Mouse (Mus musculus) liver, postnatal 0 days (tissue): ENCODE results near the gene Cebpa. TPM values are rescaled to one million over a fixed set of nuclear protein-coding genes. Genes with fewer than 3 reads are reported as not detected.
A peak's percentile ranks its signal among the peaks of the same experiment; 100 is the strongest.

ENCODE experiments used
- ATAC-seq: fragments of 200-750 bp; cut with Nextera tagmentation; 2 replicates; pipeline ENCODE4 v1.8.0; 2017; ENCODE audit warnings: mild to moderate bottlenecking, moderate library complexity
- DNase-seq: peaks from one replicate; pipeline ENCODE4 v3.0.0-alpha.2; 2016
- H3K27ac ChIP-seq: fragments of 300-500 bp; sonication (generic); 2 replicates; pipeline ENCODE4 v1.5.1; 2014; ENCODE audit warnings: antibody characterized with exemption, moderate library complexity, mild to moderate bottlenecking, low read depth
- H3K27me3 ChIP-seq: fragments of 300-500 bp; sonication (generic); 2 replicates; pipeline ENCODE4 v1.6.1; 2014; ENCODE audit warnings: low read length, control low read depth, mixed read lengths; ENCODE audit not compliant: insufficient read depth
- H3K36me3 ChIP-seq: fragments of 300-500 bp; sonication (generic); replicated peaks from 2 replicates; pipeline ENCODE4 v1.6.1; 2014; ENCODE audit warnings: mild to moderate bottlenecking, control low read depth, low read length, moderate library complexity, mixed read lengths; ENCODE audit not compliant: insufficient read depth
- H3K4me1 ChIP-seq: fragments of 300-500 bp; sonication (generic); 2 replicates; pipeline ENCODE4 v1.6.1; 2014; ENCODE audit warnings: antibody characterized with exemption, mild to moderate bottlenecking, control low read depth; ENCODE audit not compliant: insufficient read depth
- H3K4me2 ChIP-seq: fragments of 300-500 bp; sonication (generic); 2 replicates; pipeline ENCODE4 v1.6.1; 2014; ENCODE audit warnings: low read depth, mild to moderate bottlenecking, low read length, moderate library complexity, mixed read lengths
- H3K4me3 ChIP-seq: fragments of 300-500 bp; sonication (generic); 2 replicates; pipeline ENCODE4 v1.5.1; 2014; ENCODE audit warnings: low read depth, low read length
- H3K9ac ChIP-seq: fragments of 300-500 bp; sonication (generic); replicated peaks from 2 replicates; pipeline ENCODE4 v1.6.1; 2014; ENCODE audit warnings: mild to moderate bottlenecking, moderate library complexity
- H3K9me3 ChIP-seq: fragments of 300-500 bp; sonication (generic); 2 replicates; pipeline ENCODE4 v1.6.1; 2016; ENCODE audit warnings: mild to moderate bottlenecking, control low read depth, low read length, mixed read lengths
- CTCF ChIP-seq: sonication (generic); IDR thresholded peaks from 2 replicates; pipeline ENCODE4 v1.5.1; 2016; ENCODE audit warnings: antibody characterized with exemption, low read depth
- EP300 ChIP-seq: IDR thresholded peaks from 2 replicates; pipeline ENCODE4 v1.6.1; 2016; ENCODE audit warnings: antibody characterized with exemption, low read depth, mild to moderate bottlenecking
- WGBS: fragments of 180-500 bp; shearing (Covaris S2); extraction: QIAGEN DNeasy Blood & Tissue Kit; methylation state at CpG from one replicate; pipeline ENCODE4 v1.1.7; 2014; ENCODE audit not compliant: insufficient replicate concordance; 5-methylcytosine and 5-hydroxymethylcytosine counted together
- polyA plus RNA-seq: library from polyadenylated mRNA; unstranded; fragments of >200 nt; fragmentation: Nextera tagmentation; extraction: Ambion mirVana; gene quantifications from 2 replicates; pipeline ENCODE4 v1.2.1, GENCODE M21; 2015

The Cebpa gene
- polyA plus RNA-seq, 1 experiment from 2014 or later: 20.2 TPM

DNA sequence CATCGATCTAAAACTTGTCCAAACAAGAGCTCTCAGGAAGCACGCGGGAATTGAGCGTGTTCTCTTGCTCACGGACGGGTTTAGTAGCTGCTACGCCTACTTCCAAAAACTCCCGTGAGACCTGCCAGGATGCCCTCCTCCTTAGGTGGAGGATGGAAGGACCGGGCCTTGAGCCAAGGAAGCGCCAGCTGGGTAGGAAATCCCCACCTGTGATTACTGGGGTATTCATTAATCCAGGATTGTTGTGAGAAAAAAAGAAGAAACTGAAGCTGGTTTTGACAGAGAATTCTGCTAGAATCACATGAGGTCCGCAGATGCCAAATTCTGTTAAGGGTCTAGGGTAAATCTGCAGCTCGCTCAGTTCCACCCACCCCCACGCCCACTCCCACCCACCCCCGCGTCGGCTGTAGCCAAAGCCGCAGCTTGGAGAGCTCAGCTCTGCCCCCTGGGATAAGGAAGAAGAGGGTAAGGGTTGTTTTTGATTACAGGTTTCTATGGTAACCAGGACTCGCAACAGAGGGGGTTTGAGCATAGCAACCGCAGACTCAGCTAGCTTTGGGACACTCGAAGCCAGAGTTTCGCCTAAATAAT, 32.7 kb upstream of the Cebpa start:
- DNase-seq: peak; percentile 52
- Histone ChIP-seq H3K9me3 (no peaks in the 10 kb centered on the region), H3K4me2 (peak overlapping the region; percentile 63), H3K27me3 (no peaks in the 10 kb centered on the region), H3K4me3 (0 out of 2 replicates have a peak overlapping the region, but pooled peaks have one; percentile 21), H3K27ac (peak overlapping the region; percentile 69), H3K4me1 (peaks cover 6% of the 10 kb centered on the region; the same call in 1 of the 2 replicates), H3K9ac (0 out of 2 replicates have a peak overlapping the region, but pooled peaks have one; percentile 4), H3K36me3 (no peaks in the 10 kb centered on the region)
- no peak for TF ChIP-seq EP300
- 0 out of 2 replicates have a peak, but pooled peaks have one; percentile 14 for TF ChIP-seq CTCF
- WGBS: 2% methylated on average over 21 of the region's 21 CpGs
- peak; percentile 68 for ATAC-seq

DNA sequence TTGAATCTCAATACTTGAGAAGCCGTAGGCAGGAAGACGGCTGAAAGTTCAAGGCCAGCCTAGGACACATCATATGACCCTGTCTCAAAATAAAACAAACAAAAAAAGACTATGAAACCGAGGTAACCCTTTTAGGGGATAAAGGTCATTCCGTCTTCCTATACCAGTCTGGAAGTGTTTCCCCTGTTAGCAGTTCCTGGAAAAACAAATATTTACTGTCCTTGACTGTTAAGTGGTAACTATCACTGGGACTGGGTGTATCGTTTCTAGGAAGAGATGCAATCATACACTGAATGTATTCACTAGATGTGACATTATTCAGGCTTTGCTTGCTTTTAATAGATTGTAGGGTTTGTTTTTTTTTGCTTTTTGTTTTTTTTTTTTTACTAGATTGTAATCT, 28.5 kb upstream of the Cebpa start:
- no peak overlapping the region for H3K4me2 ChIP-seq
- ATAC-seq: peak; percentile 86
- H3K9ac ChIP-seq: no peak overlapping the region
- H3K27ac ChIP-seq: peak overlapping the region; percentile 82
- TF ChIP-seq EP300: peak; percentile 91
- TF ChIP-seq CTCF: no peak
- DNase-seq: no peak
- no peaks in the 10 kb centered on the region for H3K27me3 ChIP-seq
- no peaks in the 10 kb centered on the region for H3K9me3 ChIP-seq
- 54% methylated on average over 5 of the region's 5 CpGs for WGBS
- no peaks in the 10 kb centered on the region for H3K36me3 ChIP-seq
- no peak overlapping the region for H3K4me3 ChIP-seq
- H3K4me1 ChIP-seq: peaks cover 4% of the 10 kb centered on the region; the same call in 1 of the 2 replicates

DNA sequence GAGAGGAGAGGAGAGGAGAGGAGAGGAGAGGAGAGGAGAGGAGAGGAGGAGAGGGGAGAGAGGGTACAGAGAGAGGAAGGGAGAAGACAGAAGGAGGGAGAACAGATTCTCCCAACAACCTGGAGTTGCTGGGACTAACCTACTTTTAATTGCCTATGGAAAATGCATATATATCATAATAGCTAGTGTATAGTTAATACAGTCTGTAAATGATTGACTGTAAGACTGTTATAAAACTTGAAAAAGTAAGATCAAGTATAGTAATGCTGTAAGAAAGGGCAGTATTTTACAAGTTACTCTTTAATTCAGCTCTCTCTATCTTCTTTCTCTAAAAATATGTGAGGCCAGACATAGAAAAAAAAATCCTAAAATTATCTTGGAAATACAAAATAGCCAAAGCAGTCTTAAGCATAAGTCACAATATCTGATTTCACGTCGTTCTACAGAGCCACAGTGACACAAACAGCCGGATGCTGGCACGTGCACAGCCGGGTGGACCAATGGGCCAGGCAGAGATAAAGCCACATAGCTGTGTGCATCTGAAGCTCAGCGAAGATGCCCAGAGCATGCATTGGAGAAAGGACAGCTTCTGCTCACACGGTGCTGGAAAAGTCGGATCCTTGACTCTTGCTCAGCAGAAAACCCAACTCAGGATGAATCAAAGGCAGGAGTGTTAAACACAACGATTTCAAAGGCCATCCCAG, 24.0 kb upstream of the Cebpa start:
- Histone ChIP-seq H3K27ac (no peak overlapping the region), H3K9me3 (no peaks in the 10 kb centered on the region), H3K4me1 (peaks cover 4% of the 10 kb centered on the region; the same call in 1 of the 2 replicates), H3K36me3 (no peaks in the 10 kb centered on the region), H3K27me3 (no peaks in the 10 kb centered on the region), H3K9ac (no peak overlapping the region), H3K4me3 (no peak overlapping the region), H3K4me2 (no peak overlapping the region)
- DNase-seq (no peak), ATAC-seq (no peak)
- TF ChIP-seq CTCF: no peak
- no peak for TF ChIP-seq EP300
- 73% methylated on average over 9 of the region's 9 CpGs for WGBS

DNA sequence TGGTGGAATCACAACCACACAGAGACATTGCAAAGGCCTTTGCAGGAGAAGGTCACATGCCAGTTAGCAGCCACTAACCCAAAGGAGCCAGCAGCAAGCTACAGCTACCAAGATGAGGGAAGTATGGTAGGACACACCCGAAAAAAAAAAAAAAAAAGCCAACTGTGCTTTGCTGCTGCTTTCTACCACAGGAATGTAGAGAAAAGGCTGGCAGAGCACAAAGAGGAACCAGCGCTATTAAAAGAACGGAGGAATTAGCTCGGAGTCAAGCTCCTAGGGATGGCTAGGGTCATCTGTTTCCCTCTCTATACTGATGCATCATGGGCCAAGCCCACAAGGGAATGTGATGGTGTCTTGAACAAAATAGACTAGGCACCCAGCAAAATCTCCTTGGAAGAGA, 20.3 kb upstream of the Cebpa start:
- H3K9ac ChIP-seq: no peak overlapping the region
- H3K9me3 ChIP-seq: no peaks in the 10 kb centered on the region
- TF ChIP-seq CTCF (no peak), EP300 (no peak)
- no peak for DNase-seq
- no peak for ATAC-seq
- H3K36me3 ChIP-seq: no peaks in the 10 kb centered on the region
- WGBS: 34% methylated on average over 4 of the region's 4 CpGs
- no peak overlapping the region for H3K4me3 ChIP-seq
- H3K4me1 ChIP-seq: no peaks in the 10 kb centered on the region
- H3K27me3 ChIP-seq: no peaks in the 10 kb centered on the region
- no peak overlapping the region for H3K27ac ChIP-seq
- no peak overlapping the region for H3K4me2 ChIP-seq

DNA sequence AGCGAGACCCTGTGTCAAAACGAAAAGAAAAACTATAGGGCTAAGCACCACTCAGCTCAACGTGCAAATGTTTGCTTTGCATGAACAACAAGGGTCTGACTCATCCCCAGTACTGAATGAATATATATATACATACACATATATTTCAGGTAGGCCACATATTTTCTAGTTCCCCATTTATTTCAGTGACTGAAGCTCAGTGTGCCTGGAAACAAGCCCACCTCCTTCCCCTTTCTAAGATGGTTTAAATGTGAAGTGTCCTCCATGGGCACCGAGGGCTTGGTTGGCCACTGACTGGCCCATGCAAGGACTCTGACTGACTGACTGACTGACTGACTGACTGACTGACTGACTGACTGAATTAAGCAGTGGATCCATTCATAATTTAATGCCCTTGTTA, 19.6 kb upstream of the Cebpa start:
- WGBS: 60% methylated on average over 4 of the region's 4 CpGs
- no peaks in the 10 kb centered on the region for H3K36me3 ChIP-seq
- no peak overlapping the region for H3K4me3 ChIP-seq
- DNase-seq (no peak), ATAC-seq (no peak)
- no peak overlapping the region for H3K4me2 ChIP-seq
- H3K27ac ChIP-seq: no peak overlapping the region
- no peaks in the 10 kb centered on the region for H3K27me3 ChIP-seq
- no peaks in the 10 kb centered on the region for H3K4me1 ChIP-seq
- TF ChIP-seq CTCF (no peak), EP300 (no peak)
- H3K9ac ChIP-seq: no peak overlapping the region
- H3K9me3 ChIP-seq: no peaks in the 10 kb centered on the region

DNA sequence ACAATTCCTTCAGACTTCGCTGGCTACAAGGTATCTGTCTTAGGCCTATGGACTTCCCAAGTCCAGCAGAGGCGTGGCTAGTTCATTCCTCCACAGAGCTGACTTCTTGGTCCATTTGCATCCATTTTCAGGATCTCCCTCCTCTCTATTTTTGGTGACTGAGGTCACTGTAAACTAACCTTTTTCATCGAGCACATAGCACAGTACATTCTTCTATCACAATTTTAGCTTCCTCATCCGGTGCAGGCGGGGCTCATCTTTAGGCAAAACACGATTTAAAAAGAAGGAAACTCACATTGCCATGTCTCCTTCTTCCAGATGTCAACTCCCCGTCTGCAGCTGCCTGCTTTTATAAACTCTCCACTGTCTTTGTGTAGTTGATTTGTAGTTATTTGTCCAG, 12.5 kb upstream of the Cebpa start:
- no peak for ATAC-seq
- Histone ChIP-seq H3K4me1 (peaks cover 8% of the 10 kb centered on the region; the same call in 1 of the 2 replicates), H3K27ac (no peak overlapping the region), H3K4me2 (no peak overlapping the region), H3K9ac (no peak overlapping the region), H3K4me3 (no peak overlapping the region), H3K27me3 (no peaks in the 10 kb centered on the region), H3K9me3 (no peaks in the 10 kb centered on the region), H3K36me3 (no peaks in the 10 kb centered on the region)
- WGBS: 43% methylated on average over 7 of the region's 7 CpGs
- TF ChIP-seq EP300 (no peak), CTCF (no peak)
- no peak for DNase-seq
